Mouse (Mus musculus): ENCODE results near the gene Mier3. TPM values are rescaled to one million over a fixed set of nuclear protein-coding genes. Genes with fewer than 3 reads are reported as not detected.
"Not testable (repeated sequence)": the region's sequence is repeated elsewhere in the genome, so short reads cannot be mapped to it uniquely, and the experiment has no call there.

Gene Mier3
- total RNA-seq, 2 experiments from 2014 or later = 10.2 to 12.9 TPM

DNA sequence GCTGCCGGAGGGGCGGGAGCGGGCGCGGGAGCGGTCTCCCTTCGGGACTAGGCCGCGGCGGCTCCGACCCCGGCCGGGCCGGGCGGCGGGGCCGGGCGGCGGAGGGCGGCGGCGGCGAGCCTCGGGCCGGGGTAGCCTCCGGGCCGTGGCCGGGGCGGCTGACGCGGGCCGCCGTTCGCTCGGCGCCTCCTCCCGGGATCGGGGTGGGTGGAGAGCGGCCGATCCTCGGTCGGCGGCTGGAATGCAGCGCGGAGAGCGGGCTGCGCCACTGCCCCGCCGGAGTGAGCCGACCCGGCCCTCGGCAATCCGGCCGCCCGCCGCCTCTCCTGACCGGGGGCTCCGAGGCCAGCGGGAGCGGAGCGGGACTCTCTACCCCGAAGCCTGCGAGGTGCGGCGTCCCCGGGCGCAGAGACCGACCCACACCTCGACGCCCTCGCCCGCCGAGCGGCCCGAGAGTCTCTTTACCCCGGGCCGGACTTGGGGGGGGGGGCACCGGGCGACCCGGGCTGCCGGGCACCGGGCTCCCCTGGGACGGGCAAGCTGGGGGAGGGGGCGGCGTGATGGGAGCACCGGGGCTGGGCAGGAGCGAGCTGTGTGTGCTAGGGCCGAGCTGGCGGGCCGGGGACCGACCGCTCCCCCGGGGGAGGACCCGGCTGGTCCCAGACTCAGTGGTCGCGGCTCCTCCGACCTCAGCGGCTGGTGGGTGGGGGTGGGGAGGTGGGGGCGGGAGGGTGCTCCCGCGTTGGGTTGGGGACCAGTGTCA lies 5.9 kb downstream of the Mier3 start:
- intact Hi-C loops (cut with DNase I; ENCODE audit: low total_unique reads) = no loop called here
- peak; percentile 43 for DNase-seq

GRCm38 (mm10) chr13:111687285-111687781 lies 6.6 kb downstream of the Mier3 start:
- intact Hi-C loops (cut with DNase I; ENCODE audit: low total_unique reads) = no loop called here
- DNase-seq = peak; percentile 81

DNA sequence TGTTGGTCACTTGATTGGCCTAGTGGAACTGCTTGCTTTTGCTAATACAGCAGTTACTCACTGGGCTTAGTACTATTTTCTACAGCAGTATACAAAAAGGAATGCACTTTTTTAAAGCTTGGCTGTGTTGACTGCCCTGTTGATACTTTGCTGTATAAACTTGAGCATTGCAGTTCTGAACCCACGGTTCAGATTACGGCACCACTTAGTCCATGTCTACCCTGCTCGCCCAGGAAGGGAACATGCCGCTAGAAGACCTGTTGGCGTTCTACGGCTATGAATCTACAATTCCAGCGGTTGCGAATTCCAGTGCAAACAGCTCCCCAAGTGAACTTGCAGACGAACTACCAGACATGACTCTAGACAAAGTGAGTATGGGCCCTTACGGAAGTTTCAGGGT lies 22.6 kb downstream of the Mier3 start:
- intact Hi-C loops (cut with DNase I; ENCODE audit: low total_unique reads) = no loop called here
- no peak for DNase-seq

- intact Hi-C loops (cut with DNase I; ENCODE audit: low total_unique reads); DNase-seq: not testable (repeated sequence)
Observed at GRCm38 (mm10) chr13:111703952-111704351, 23.2 kb downstream of the Mier3 start.

GRCm38 (mm10) chr13:111710531-111710930 lies 29.8 kb downstream of the Mier3 start:
- DNase-seq = no peak
- intact Hi-C loops (cut with DNase I; ENCODE audit: low total_unique reads) = no loop called here

- intact Hi-C loops (cut with DNase I; ENCODE audit: low total_unique reads) = no loop called here
- DNase-seq = no peak
Observed at GRCm38 (mm10) chr13:111719726-111720125, 38.9 kb downstream of the Mier3 start.

- intact Hi-C loops (cut with DNase I; ENCODE audit: low total_unique reads) = no loop called here
- DNase-seq = no peak
Observed at GRCm38 (mm10) chr13:111724811-111725164, 44.0 kb downstream of the Mier3 start.

DNA sequence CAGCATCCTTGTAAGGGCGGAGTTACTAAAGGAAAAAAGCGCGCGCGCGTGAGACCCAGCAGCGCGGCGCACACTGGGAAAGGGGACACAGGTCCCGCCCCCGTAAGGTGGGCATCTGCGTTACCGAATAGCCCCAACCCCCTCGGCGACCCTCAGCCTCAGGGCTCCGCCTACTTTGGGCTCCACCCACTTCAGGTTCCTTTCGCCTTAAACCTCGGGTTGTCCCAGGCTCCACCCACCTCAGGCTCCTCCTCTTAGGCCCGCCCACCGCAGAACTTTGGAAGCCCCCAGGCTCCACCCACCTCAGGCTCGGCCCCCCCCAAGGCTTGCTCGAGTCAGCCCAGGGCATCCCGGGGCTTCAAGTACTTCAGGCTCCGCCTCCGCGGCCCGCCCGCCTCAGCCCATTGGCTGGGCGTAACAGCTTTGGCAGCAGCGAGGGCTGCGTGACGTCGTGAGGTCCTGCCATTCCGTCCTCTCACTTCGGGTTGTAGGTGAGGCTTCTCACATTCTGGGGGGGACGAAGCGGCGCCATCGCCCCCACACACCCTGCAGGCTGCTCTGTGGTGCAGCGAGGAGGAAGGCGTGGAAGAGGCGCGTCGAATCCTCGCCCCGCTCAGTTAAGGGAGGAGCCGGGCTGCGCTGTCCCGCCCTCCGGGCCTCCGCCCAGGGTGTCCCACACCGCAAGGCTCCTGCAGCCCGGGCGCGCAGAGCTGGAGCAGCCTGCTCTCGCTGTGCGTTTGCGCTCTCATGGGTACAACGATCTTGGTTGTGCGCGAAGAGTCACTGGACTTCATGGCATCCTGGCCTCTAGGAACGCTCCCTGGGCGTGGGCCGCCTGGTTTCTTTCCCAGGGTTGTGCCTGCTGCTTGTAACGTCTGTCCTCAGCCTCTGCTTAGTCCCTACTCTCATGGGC lies 44.6 kb downstream of the Mier3 start:
- intact Hi-C loops (cut with DNase I; ENCODE audit: low total_unique reads) = no loop called here
- DNase-seq = peak; percentile 97

- intact Hi-C loops (cut with DNase I; ENCODE audit: low total_unique reads) = no loop called here
- DNase-seq = no peak
Observed at GRCm38 (mm10) chr13:111726898-111727297, 46.1 kb downstream of the Mier3 start.

DNA sequence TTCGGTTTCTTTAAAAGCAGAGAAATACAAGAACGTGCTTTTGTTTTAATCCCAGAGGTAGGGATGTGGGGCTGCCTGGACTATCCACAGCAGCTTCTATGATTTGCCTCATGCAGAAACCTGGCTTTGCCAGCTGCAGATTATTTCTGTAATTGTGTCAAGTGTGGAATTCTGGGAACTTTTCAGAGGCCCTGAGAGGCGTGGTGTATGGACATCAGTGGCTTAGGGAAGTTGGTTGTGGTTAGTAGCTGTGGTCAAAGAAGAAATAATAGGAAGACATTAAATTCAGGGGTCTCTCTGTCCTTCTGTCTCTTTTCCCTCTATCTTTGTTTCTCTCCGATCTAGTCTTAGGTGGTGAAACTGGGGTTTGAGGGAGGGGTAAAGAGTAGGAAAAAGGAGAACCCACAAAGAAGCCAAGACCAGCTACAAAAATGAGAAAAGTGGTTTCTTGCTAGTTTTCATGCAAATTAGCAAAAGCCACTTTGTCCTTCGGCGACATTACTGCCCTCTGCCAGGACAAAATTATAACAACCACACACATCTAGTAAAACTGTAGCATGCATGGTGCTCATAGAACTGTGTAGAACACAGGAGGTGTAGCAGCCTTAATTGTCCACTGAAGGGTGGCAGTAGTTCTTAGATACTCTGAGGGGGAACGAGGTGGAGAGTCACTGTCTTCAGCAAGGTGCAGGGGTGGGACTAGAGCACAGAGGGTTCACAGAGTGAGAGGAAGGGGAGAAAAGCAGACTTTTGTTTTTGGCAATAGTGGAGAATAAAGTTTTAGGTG lies 60.6 kb downstream of the Mier3 start:
- intact Hi-C loops (cut with DNase I; ENCODE audit: low total_unique reads) = no loop called here
- DNase-seq = no peak

DNA sequence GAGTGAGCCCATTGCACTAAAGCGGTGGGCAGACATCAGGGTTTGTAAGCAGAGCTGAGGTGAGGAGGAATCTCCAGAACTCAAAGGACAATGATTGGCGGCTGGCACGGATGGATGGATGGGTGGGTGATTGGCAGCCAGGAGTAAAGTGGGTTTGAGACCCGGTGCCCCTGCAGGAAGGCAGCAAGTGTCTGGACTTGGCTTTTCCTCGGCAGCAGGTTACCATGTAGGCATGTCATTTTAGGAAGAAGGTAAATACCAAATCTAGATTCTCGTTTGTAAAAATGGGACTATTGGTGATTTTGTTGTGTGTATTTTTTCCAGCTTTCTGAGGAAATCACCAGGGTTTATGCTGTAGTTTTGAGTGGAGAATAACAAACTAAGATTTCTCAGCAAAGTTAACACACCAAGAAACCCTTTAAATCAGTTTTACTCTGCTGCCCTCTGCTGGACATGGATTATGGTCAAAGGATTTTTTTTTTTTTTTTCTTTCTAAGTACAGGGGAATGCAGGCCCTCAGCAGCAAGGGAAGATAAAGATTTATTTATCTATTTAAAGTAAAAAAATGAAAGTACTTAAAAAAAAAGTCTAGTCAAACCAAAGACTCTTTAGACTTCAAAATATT lies 61.3 kb downstream of the Mier3 start:
- intact Hi-C loops (cut with DNase I; ENCODE audit: low total_unique reads) = no loop called here
- no peak for DNase-seq

DNA sequence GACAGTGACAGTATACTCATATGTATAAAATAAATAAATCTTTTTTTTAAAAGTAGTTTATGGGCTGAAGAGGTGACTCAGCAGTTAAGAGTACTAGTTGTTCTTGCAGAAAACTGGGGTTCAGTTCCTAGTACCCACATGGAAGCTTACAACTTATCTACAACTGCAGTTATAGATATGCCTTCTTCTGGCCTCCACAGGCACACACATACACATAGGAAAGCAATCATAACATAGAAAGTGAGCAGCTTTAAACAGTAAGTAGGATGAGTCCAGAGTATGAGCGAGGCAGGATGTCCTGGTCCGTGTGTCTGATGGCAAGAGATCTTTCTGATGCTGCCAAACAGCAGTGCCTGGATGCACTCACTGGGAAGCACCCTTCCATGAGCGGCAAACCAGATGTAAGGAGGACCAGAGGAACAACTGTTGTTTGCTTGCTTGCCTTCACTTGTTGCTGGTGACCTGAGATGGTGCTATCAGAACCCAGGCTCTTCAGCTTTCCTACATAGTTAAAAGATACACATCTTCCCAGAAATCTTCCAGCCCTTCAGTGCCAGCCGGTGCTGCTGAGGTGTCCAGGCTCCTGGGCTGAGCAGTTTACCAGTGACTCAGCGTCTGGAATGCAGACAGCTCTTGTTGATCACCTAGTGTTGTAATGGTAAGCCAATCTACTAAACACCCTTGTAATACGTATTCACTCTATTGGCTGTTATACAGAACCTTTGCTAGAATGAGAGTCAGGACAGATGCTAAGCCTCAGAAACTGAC lies 63.6 kb downstream of the Mier3 start:
- intact Hi-C loops (cut with DNase I; ENCODE audit: low total_unique reads) = no loop called here
- DNase-seq = no peak

DNA sequence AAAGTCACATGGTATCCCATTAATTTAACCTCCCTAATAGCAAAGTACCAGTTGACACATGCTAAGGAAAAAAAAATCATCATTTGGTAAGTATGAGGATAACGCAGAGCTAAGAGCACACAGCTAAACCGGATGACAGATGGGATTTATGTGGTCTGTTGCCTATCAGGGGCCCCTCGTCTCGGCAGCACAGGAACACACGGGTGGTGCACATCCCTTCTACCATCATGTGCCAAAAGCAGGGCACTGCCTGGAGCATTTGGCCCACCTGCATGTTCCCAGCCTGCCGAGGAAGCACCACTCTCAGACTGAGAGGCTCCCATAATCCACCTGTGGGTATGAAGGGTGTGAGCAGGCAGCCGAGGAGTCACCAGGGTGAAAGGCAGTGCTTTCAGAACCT lies 64.4 kb downstream of the Mier3 start:
- intact Hi-C loops (cut with DNase I; ENCODE audit: low total_unique reads) = no loop called here
- DNase-seq = no peak

DNA sequence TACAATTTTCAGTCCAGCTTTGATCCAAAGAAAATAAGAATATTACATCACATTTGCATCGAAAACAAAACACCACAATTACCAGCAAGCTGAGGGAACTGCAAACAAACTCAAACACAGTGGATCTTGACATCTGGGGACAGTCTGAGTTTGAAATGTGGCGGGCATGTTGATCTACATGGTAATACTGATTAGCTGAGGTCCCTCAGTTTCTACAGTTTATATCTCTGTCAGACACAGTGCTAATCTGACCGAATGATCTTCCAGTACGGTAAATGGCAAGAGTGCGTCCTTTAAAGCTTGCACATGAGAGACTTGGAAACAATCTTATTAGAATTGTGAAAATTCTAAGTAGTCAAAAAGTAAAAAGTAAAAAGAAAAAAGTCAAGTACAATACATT lies 66.1 kb downstream of the Mier3 start:
- intact Hi-C loops (cut with DNase I; ENCODE audit: low total_unique reads) = no loop called here
- no peak for DNase-seq

GRCm38 (mm10) chr13:111748301-111749062 lies 67.7 kb downstream of the Mier3 start:
- intact Hi-C loops (cut with DNase I; ENCODE audit: low total_unique reads) = no loop called here
- DNase-seq = no peak

GRCm38 (mm10) chr13:111753321-111753720 lies 72.5 kb downstream of the Mier3 start:
- intact Hi-C loops (cut with DNase I; ENCODE audit: low total_unique reads) = no loop called here
- no peak for DNase-seq

DNA sequence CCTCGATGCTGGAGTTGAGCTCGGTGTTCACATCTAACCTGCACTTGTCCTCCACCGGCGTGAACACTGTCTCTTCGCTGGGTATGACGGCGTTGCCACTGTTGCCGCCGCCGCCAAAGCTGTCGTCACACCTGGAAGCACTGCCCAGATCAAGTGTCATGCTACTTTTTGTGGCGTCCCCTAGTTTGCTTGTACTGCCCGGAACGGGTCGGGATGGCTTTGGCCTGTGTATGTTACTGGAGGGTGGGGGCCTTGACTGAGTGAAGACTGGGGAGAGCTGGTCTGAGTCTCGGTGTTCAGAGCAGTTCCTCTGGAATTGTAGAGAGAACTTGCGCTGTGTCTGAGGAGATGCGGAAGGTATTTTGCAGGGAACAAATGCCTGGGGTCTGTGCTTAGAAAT lies 74.6 kb downstream of the Mier3 start:
- intact Hi-C loops (cut with DNase I; ENCODE audit: low total_unique reads) = no loop called here

GRCm38 (mm10) chr13:111755937-111756336 lies 75.2 kb downstream of the Mier3 start:
- no peak for DNase-seq
- intact Hi-C loops (cut with DNase I; ENCODE audit: low total_unique reads) = no loop called here

More for the DNA sequence above, 74.6 kb downstream of the Mier3 start:
- no peak for DNase-seq

Data from gastrocnemius, postnatal 14 days (tissue).